Mouse (Mus musculus) right cerebral cortex, postnatal 4 days (tissue): ENCODE measurements around the gene Hyal3.

Experiments used
- DNase-seq: peaks from one replicate; pipeline ENCODE4 v3.0.0-alpha.2; 2022

Gene Hyal3

GRCm38 (mm10) chr9:107598385-107598784 lies 17.8 kb downstream of the Hyal3 start:
- no peak for DNase-seq

- no peak for DNase-seq
These were observed 18.8 kb downstream of the Hyal3 start for GRCm38 (mm10) chr9:107599433-107599832.

DNA sequence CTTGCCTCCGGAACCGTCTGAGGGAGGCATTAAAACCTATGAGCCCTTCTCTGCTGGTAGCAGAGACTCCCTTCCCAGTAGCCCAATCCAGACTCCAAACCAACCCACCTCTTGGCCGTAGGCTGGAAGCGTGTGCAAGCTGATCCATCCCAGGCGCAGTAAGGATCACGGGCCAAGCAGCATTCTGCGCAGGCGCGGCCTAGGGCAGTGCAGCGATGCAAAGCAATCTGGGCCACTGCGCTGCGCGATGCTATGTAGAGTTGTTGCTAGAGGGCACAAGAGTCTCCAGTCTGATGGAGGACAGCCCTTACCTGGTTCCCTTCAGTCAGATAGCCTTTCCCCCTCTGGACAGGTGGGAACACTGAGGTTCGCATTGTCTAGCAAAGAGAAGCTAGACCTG lies 19.2 kb downstream of the Hyal3 start:
- DNase-seq = peak; percentile 37

GRCm38 (mm10) chr9:107600745-107601144 lies 20.1 kb downstream of the Hyal3 start:
- no peak for DNase-seq

GRCm38 (mm10) chr9:107601275-107601674 lies 20.7 kb downstream of the Hyal3 start:
- DNase-seq = no peak

DNA sequence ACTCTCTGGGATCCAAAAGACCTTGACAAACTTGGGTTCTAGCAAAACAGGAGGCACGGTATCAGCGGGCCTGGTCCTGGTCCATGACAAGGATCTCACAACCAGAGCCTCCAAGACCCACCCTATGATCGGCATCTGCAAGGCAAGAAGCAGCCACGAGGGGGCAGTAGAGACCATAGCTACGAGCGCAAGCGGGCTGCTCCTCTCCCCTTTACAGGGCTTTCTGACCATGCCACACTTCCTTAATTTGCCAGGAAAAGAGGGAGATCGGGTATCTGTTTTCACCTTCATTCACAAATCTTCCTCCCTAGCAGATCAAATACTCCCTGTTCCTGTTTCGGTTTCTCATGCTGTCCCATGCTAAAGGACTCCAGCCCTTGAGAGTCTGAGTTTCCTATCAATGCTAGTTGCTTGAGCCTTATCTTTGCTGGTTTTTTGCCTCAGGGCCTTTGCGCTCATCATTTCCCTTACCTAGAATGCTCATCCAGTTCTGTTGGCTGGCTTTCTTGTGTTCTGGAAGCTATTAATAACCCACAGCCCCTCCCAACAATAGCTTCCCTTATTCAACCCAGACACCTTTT lies 21.5 kb downstream of the Hyal3 start:
- DNase-seq = peak; percentile 99

DNA sequence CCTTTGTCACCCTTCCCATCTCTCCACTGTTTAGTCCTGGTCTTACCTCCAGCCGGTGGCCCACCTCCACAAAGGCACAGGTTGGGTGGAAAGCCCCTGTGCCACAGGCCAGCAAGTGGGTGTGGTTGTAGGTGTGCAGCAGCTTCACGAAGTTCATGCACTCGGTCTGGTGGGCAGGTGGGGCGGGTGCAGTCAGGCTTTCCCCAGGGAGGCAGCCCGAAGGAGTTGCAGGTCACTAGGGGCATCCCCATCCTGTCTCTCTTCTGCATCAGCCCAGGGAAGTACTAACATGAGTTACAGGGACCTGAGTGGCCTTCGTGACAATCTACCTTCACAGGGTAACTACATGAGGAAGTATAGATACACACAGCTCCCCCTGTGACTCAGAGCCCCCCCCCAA lies 22.6 kb downstream of the Hyal3 start:
- no peak for DNase-seq

DNA sequence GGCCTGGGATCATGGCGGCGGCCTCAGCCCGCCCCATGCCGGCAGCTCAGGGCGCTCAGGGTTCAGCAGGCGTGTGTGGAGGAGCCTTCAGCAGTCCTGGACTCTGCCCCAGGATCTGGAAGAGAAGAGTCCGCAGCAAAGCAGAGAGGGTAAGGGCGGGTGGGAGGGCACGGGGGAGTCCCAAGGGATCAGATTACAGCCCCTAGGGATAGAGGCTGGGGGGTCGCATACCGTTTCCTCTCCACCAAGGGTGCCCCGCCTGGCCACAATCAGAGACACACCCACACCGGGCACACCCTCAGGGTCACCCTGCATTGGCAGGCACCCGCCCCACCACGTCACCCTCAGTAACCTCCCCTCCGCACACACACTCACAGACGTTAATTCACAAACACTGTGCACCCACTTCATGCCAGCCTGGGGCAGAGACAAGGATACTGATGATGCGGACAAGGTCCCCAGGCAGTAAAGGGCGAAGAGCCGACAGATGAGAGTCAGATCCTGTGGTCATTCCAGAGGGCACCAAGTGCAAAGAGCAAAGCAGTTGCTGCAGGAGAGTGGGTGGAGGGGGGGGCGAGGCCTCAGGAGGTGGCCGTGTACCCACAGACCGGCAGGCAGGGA lies 24.5 kb downstream of the Hyal3 start:
- DNase-seq = no peak

GRCm38 (mm10) chr9:107606591-107606990 lies 26.0 kb downstream of the Hyal3 start:
- no peak for DNase-seq

DNA sequence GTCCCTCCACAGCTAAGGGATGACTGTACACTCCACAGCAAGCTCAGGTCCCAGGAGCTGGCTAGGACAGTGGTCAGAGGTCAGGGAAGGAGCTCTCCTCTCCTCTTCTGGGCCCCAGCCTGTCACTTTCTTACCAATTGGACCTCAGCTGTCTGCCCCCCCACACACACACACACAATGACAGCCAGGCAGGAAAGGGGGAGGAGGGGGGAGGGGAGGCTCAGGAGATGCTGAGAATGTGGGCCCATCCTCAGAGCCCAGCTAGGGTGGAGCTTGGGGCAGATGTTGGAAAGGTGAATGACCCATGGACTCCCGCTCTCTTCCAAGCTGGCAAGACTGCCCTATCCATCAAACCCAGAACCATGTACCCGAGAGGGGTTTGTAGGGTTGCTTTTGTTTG lies 26.4 kb downstream of the Hyal3 start:
- no peak for DNase-seq

DNA sequence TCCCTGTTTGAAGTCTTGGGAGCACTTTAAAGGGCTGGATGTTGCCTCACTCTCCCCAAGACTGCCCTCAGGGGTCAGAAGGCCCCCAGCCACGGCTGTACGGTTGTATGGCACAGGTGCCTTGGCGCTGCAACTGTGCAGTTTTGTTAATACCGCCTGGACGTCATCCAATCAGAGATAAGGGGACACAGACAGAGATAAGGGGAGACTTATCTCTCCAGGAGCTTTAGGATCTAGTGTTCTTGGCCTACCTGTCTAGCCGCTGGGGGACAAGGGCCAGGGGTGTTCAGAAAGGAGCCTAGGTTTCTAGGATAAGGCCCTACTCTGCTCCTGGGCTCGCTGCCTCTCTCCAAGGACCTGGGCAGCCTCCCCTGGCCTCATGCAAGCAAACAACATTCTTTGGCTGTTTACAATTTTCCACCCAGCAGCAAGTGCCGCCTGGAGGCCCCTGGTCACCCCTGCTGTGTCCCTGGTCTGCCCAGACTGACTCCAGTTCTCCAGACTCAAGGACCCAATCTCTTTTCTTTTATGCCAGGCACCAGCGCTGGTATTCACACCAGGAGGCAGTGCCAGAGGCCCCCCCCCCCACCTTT lies 27.1 kb downstream of the Hyal3 start:
- no peak for DNase-seq

DNA sequence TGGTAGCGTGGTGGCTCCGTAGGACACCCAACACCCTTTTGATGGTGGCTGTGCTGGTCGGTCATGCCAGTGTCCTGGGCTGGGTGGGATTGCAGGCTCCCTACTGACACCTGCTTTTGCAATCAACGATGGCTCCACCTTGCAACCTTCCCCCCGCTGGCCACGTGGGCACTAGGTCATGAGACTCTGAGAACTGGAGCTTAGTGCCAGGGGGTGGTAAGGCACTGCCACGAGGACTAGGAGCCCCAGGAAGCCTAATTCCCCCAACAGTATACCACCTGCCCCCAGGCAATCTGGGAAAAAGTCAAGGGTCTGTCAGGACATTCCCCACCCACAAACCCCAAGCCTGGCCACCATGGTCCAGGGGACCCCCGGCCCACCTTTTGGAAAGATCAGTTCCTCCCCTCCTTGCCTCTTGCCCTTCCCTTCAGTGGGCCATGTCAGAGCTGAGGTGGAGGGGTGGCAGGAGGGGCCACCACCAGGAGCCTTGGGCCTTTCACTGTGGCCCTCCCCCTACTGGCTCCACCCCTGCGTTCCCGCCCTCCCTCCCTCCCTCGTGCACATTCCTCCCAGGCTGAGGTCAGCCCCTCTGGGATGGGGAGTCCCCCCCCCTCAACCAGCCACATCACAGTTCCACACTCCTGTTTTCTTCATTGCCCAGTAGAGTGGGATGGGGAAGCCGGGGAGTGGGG lies 28.3 kb downstream of the Hyal3 start, which contains the start of gene Sema3b:
Gene Sema3b (minus strand): TSS at position 489 of the 692 bp plus-strand sequence.
- no peak for DNase-seq

DNA sequence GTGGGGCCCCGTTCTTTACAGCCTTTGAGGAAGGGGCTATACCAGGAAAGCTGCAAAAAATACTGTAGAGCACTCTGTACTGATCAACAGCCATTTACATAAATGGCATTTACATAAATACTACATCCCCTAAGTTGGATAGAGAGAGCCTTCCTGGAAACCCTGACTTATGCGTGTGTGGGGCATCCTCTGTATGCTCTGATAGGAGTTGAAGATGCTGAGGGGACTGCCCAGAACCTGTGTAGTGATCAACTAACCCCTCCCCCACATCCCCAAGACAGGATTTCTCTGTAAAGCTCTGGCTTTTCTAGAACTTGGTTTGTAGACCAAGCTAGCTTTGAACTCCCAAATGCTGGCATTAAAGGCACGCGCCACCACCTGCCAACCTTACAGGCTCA lies 28.8 kb downstream of the Hyal3 start:
- DNase-seq = no peak

- DNase-seq = no peak
These were observed 31.0 kb downstream of the Hyal3 start for GRCm38 (mm10) chr9:107611456-107612190.

- DNase-seq = peak; percentile 99
These were observed 31.8 kb downstream of the Hyal3 start for GRCm38 (mm10) chr9:107612191-107612944.

DNA sequence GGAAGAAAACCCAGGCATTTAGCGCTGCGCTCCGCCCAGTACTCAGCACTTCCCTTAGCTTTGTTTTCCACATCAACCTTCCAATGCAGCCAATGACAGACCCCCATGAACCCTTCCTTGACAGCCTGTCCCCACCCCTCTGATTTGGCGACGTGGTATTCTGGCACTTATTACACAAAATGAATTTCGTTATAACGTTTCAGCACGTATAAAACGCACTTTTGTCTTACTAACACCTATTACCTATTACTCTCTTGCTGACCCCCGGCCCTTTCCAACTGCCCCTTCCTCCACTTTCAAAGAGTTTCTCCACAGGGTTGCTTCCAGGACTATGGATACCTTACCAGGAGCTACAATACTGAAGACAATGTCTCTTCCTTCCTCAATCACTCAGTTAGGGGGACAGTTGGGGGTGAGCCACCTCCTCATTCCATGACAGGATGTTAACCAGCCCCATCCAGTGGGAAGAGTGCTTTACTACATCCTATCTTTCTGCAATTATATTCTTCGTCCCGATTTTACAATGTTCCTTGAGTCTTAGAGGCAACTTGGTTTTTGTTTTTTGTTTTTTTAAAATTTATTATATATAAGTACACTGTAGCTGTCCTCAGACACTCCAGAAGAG lies 32.4 kb downstream of the Hyal3 start:
- no peak for DNase-seq

GRCm38 (mm10) chr9:107615035-107615434 lies 34.4 kb downstream of the Hyal3 start:
- no peak for DNase-seq

- DNase-seq = no peak
These were observed 36.8 kb downstream of the Hyal3 start for GRCm38 (mm10) chr9:107617461-107617860.

DNA sequence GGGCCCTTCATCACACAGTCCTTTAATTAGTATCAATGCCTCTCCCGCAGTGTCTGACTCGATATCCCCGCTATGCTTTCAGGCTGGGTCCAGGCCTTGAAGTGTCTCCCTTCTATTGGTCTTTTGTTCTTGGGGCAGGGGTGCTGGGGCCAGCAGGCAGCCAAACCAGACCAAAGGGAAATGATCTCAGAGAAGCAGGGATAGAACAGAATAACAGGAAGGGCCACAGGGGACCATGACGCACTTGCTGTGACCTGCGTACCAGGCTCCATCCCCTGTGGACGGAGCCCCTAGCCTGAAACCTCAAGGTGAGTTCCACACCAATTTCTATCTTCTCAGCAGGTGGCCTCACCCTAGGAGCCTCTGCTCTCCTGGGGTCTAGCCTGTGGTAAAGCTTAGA lies 37.5 kb downstream of the Hyal3 start:
- no peak for DNase-seq

- DNase-seq = no peak
These were observed 38.3 kb downstream of the Hyal3 start for GRCm38 (mm10) chr9:107618778-107619545.

- DNase-seq = no peak
These were observed 38.9 kb downstream of the Hyal3 start for GRCm38 (mm10) chr9:107619546-107619879.
